Mouse (Mus musculus) ES-Bruce4 (cell line): ENCODE results near the gene Lhx8.

Source experiments
- CTCF ChIP-seq: IDR thresholded peaks from one replicate; pipeline ENCODE4 v1.8.1; 2011; ENCODE audit warnings: low read depth, low read length
- EP300 ChIP-seq: IDR thresholded peaks from 2 replicates; pipeline ENCODE4 v1.6.1; 2011; ENCODE audit warnings: low read depth, low read length; ENCODE audit not compliant: insufficient read depth
- POLR2A ChIP-seq: IDR thresholded peaks from one replicate; pipeline ENCODE4 v1.8.1; 2011; ENCODE audit warnings: low read length; ENCODE audit not compliant: insufficient read depth

DNA sequence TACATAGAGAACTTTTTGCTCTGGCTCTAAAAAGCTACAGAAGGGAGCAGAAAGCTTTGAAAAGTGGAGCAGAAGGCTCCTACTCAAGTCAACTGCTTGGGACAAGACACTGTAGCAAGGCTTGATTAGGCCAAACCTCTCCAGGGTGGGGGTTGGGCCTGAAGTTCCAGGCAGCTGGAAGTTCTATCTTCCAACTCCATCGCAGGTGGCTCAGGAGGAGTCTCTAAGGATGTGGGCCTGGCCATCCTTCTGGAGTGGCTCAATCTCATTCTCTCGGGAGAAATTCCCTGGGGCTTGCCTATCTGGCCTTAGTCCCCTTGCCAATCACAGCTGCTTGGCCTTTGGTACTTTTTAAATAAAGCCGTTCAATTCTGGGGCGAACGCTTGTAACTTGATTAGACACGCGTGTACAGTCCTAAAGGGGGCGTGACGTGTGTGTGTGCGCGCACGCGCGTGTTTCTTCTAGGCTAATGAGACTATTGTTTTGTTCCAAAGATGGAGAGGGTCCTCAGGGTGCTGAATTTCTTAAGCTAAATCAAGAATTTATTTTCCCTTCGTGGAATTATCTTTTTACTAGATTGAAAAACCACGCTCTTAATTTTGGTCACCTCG, 9.3 kb upstream of the Lhx8 start:
- TF ChIP-seq CTCF (no peak), POLR2A (no peak), EP300 (no peak)
